Mouse (Mus musculus) stomach, postnatal 0 days (tissue): ENCODE results near the gene Fam219b.

Source experiments
- CTCF ChIP-seq: IDR thresholded peaks from 2 replicates; pipeline ENCODE4 v1.5.1; 2016; ENCODE audit warnings: antibody characterized with exemption, low read depth, mild to moderate bottlenecking, moderate library complexity
- EP300 ChIP-seq: optimal IDR thresholded peaks from 2 replicates; pipeline ENCODE3; 2016; ENCODE audit warnings: antibody characterized with exemption

DNA sequence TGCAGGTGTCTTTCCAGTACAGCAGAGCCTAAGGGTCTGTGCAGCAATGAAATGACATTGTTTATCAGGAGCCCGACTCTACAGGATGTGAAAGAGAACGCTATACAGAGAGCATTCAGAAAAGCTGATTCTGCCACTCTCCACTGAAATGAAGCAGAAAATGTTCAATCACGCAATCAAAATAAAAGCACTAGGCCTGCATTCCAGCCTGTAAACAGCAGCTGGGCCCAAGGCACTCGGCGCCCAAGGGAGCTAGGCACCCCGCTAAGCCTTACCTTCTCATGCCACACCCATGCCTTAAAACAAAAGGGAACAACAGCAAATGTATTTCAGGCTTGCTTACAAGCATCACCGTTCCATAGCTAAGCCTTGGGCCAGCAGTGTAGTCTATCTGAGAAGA is 38.8 kb upstream of the Fam219b start:
- TF ChIP-seq CTCF (no peak), EP300 (no peak)
